Mouse (Mus musculus) cerebellum, adult 2 months (tissue): ENCODE results near the gene Aldh8a1. TPM values are rescaled to one million over a fixed set of nuclear protein-coding genes. Genes with fewer than 3 reads are reported as not detected.

Experiments used
- DNase-seq, 2 experiments: peaks; one replicate each; pipeline ENCODE4 v3.0.0; 2021
- H3K27ac ChIP-seq: fragments of 200-500 bp; 2 replicates; pipeline ENCODE4 v1.5.1; 2012; ENCODE audit warnings: low read length, control low read depth, inconsistent platforms; ENCODE audit not compliant: insufficient read depth
- H3K27me3 ChIP-seq: fragments of 200-500 bp; 2 replicates; pipeline ENCODE4 v1.6.1; 2012; ENCODE audit warnings: inconsistent platforms, mild to moderate bottlenecking, low read length, moderate library complexity; ENCODE audit not compliant: control insufficient read depth, insufficient read depth
- H3K4me1 ChIP-seq: fragments of 200-500 bp; 2 replicates; pipeline ENCODE4 v1.6.1; 2011; ENCODE audit warnings: low read length; ENCODE audit not compliant: control insufficient read depth, insufficient read depth
- H3K4me3 ChIP-seq: fragments of 200-500 bp; replicated peaks from 2 replicates; pipeline ENCODE3; 2011; ENCODE audit warnings: mild to moderate bottlenecking, low read depth, low read length, control low read depth; ENCODE audit not compliant: insufficient read depth
- CTCF ChIP-seq: fragments of 200-500 bp; IDR thresholded peaks from 2 replicates; pipeline ENCODE4 v1.5.1; 2011; ENCODE audit warnings: low read depth, mild to moderate bottlenecking, control low read depth, low read length, moderate library complexity, borderline replicate concordance; ENCODE audit not compliant: insufficient read depth
- POLR2A ChIP-seq: fragments of 200-500 bp; IDR thresholded peaks from 2 replicates; pipeline ENCODE4 v1.6.1; 2011; ENCODE audit warnings: low read length, control low read depth, borderline replicate concordance; ENCODE audit not compliant: insufficient read depth
- WGBS: fragments of 180-500 bp; shearing (Covaris S2); methylation state at CpG from one replicate; pipeline ENCODE4 v1.1.7; 2018; 5-methylcytosine and 5-hydroxymethylcytosine counted together
- polyA plus RNA-seq: library from polyadenylated mRNA; depleted of rRNA; stranded (reverse); fragments of >200 nt; gene quantifications from 2 replicates; pipeline ENCODE4 v1.2.3, GENCODE M21; 2012; rRNA removed

Aldh8a1 gene
- polyA plus RNA-seq, 1 experiment, result 0.11 TPM

- Histone ChIP-seq H3K27ac (no peak overlapping the region), H3K4me3 (no peak overlapping the region), H3K4me1 (no peaks in the 10 kb centered on the region), H3K27me3 (no peaks in the 10 kb centered on the region)
- no peak for DNase-seq
- no peak for TF ChIP-seq POLR2A
- no peak for TF ChIP-seq CTCF
- 92% methylated on average over 4 of the region's 4 CpGs for WGBS
These were observed 64.6 kb downstream of the Aldh8a1 start for GRCm38 (mm10) chr10:21441690-21442089.

GRCm38 (mm10) chr10:21443646-21444324 is 66.7 kb downstream of the Aldh8a1 start:
- no peak for DNase-seq
- Histone ChIP-seq H3K27ac (no peak overlapping the region), H3K27me3 (no peaks in the 10 kb centered on the region), H3K4me1 (no peaks in the 10 kb centered on the region), H3K4me3 (no peak overlapping the region)
- WGBS, result 61% methylated on average over 8 of the region's 8 CpGs
- no peak for TF ChIP-seq CTCF
- TF ChIP-seq POLR2A, result no peak

- WGBS, result 83% methylated on average over 9 of the region's 9 CpGs
- no peak overlapping the region for H3K27ac ChIP-seq
- no peaks in the 10 kb centered on the region for H3K4me1 ChIP-seq
- DNase-seq, result no peak
- no peak for TF ChIP-seq CTCF
- TF ChIP-seq POLR2A, result no peak
- H3K4me3 ChIP-seq, result no peak overlapping the region
- no peaks in the 10 kb centered on the region for H3K27me3 ChIP-seq
These were observed 67.3 kb downstream of the Aldh8a1 start for GRCm38 (mm10) chr10:21444410-21444809.

Other genes with a start within 250 kb of the Aldh8a1 start
- 0.74 and 0.75 TPM in 2 replicates for gene Myb, start 216.3 kb upstream of the Aldh8a1 start, polyA plus RNA-seq
- 43.7 and 49.9 TPM in 2 replicates for gene Hbs1l, start 81.3 kb upstream of the Aldh8a1 start, polyA plus RNA-seq
- not detected in 2 replicates for gene 1700020N01Rik, start 215.9 kb downstream of the Aldh8a1 start, polyA plus RNA-seq